Mouse (Mus musculus) testis, postnatal 10 days (tissue): ENCODE results near the gene Crbn.

Source experiments
- DNase-seq: peaks from one replicate; pipeline ENCODE4 v3.0.0; 2021; ENCODE audit warnings: low spot score

The Crbn gene

GRCm38 (mm10) chr6:106765892-106766291 lies 34.0 kb downstream of the Crbn start:
- no peak for DNase-seq

- DNase-seq: no peak
Observed at GRCm38 (mm10) chr6:106761486-106761885, 38.4 kb downstream of the Crbn start.

- no peak for DNase-seq
Observed at GRCm38 (mm10) chr6:106760473-106761218, 39.2 kb downstream of the Crbn start.

- no peak for DNase-seq
Observed at GRCm38 (mm10) chr6:106758299-106758698, 41.6 kb downstream of the Crbn start.

GRCm38 (mm10) chr6:106750291-106750690 lies 49.6 kb downstream of the Crbn start:
- no peak for DNase-seq

- DNase-seq: no peak
Observed at GRCm38 (mm10) chr6:106748887-106749388, 50.9 kb downstream of the Crbn start, which contains the start of gene Il5ra. Il5ra (minus strand) TSS chr6:106749037.

GRCm38 (mm10) chr6:106747804-106748203 lies 52.1 kb downstream of the Crbn start:
- DNase-seq: no peak

- no peak for DNase-seq
Observed at GRCm38 (mm10) chr6:106747251-106747650, 52.6 kb downstream of the Crbn start.

GRCm38 (mm10) chr6:106745673-106746394 lies 54.0 kb downstream of the Crbn start:
- no peak for DNase-seq

- DNase-seq: no peak
Observed at GRCm38 (mm10) chr6:106743556-106744233, 56.2 kb downstream of the Crbn start.

- DNase-seq: no peak
Observed at GRCm38 (mm10) chr6:106740244-106740825, 59.5 kb downstream of the Crbn start.

GRCm38 (mm10) chr6:106738229-106738628 lies 61.6 kb downstream of the Crbn start:
- DNase-seq: no peak

- no peak for DNase-seq
Observed at GRCm38 (mm10) chr6:106732563-106732962, 67.3 kb downstream of the Crbn start.
